Mouse (Mus musculus) monocyte, adult 2 months (primary cell): ENCODE measurements around the gene Zfp182.

Experiments used
- DNase-seq, 2 experiments: peaks; one replicate each; pipeline ENCODE4 v3.0.0; 2022; ENCODE audit warnings: low spot score in 2 of 2, low read depth in 1 of 2

Gene Zfp182

DNA sequence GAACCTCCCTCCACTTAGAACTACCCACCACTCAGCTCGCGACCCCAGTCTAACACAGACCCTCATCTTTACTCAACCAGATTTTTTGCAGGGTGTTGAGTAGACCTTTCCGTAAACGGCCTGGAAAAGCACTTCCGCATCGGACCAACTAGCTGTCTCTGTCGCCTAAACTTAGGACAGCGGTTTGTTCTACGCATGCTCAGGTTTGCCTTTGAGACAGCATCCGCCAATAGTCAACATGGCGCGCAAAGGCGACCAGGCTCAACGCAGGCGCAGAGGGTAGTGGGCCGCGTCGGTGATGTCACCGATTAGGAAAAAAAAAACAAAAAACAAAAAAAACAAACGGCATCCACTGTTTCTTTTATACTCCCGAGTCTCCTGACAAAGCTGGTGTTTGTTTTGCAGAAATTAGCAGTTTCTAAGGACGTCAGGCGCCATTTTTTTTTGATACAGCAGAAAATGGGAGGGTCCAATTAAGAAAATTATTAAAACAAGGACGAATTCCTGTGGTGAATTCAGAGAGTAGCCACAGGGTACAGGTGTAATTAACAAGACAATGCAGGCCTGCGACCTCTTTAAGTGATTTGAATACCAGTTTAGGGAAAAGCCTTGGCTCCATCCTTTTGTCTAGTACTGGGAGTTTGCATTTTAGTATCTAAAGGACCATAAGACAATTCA, at the start of gene Zfp182:
Zfp182 (minus strand) TSS at position 451 of the 678 bp plus-strand sequence.
- DNase-seq: peak; percentile 30 to 68

DNA sequence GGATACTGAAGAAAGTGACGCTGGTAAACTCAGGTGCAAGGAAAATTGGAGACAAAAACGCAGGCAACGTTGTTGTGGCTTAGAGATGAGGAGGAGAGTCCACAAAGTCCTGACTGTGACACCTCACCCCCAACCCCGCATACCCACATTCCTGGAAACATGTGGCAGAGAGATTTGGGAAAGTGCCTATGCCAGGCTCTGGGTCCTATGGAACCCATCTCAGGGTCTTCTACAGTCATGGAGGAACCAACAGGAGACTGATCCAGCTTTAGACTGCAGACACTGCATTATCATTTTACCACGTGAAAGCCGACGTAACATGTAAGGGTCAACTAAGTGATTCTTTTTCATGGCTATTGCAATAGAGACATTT, 27.7 kb upstream of the Zfp182 start:
- no peak for DNase-seq

DNA sequence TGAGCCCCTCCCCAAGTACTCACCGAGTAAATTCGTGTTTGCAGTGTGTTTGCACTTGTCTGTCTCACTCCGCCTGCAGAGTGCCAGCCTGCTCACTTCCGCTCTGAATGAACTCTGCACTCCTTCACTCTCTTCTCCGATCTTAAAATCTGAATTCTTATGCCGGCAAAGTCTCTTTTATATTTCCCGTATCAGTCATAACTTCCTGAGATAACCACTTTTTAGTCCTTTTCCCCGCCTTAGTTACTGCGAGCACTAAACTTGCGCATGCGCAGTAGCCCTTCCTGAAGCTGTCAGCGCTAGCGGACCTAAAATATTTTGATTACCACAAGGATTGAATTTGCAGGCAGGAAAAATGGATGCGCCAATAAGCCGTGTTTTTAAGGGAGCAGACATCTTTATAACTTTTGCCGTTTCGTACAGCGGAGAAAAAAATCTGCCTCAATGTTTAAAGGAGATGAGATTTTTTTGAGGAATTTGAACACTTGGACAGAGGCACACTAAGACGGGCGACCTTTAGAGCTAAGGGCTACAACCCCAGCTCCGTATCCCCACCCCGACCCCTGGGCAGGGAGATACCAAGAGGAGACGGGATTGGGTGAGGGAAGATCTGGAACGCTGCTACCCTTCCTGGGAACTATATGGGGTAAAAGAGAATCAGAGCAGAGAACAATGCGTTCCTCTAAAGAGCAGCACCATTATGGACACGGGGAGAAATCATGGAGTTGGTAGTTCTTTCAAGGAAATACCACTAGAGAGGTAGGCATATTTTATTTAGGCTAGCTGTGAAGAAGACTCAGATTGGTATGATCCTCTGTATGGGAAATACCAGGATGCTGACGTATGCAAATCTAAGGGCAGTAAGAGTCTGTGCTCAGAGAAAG, 27.1 kb upstream of the Zfp182 start, which contains the start of gene Zfp300:
Zfp300 (minus strand) TSS at position 545 of the 884 bp plus-strand sequence.
- DNase-seq: peak in 1 of 2 experiments; percentile 9

DNA sequence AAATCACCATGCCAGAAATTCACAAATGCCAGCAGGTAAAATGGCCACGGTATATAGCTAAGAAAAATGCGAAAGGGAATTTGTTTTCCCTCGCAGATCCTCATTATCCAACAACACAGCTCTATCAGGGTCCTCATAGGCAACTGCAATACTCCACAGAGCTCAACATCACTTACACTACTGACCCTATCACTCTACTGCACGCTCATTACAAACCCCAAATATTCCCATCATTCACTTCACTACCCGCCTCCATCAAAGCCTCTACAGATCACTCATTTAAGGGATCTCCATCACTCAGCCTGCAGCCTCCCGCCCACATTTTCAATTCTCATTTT, 26.5 kb upstream of the Zfp182 start:
- DNase-seq: no peak

DNA sequence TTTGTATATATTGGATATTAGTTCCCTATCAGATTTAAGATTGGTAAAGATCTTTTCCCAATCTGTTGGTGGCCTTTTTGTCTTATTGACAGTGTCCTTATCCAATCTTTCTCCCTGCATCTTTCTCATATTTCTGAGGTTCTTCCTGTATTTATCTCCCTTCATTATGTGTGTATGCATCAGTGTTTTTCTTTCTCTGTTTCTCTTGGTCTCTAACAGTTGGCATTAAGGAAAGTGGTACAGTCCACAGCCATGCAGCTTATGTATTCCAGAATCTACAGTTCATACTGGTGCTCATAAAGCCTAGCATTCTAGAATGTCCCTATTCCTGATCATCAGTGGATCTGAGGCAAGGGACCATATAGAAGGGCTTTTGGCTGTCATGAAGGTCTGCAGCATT, 6.0 kb upstream of the Zfp182 start, which contains the start of gene Spaca5:
Spaca5 (plus strand) TSS at position 301 of the 400 bp plus-strand sequence.
- DNase-seq: no peak

DNA sequence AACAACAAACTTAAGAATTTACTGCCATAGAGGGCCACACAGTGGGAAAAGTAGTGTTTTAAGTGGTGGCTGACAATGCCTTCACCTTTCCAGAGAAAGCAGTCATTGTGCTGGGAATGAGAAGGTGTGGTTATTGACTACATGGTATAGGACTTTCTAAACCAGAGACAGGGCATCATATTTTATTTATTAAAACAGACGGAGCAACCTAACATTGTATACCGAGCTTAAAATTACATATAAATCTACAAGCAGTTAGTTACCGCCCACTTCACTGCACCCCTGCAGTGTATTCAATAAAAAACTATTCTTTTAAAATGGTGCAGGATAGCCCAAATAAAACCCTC, 401 bp upstream of the Zfp182 start:
- DNase-seq: no peak

DNA sequence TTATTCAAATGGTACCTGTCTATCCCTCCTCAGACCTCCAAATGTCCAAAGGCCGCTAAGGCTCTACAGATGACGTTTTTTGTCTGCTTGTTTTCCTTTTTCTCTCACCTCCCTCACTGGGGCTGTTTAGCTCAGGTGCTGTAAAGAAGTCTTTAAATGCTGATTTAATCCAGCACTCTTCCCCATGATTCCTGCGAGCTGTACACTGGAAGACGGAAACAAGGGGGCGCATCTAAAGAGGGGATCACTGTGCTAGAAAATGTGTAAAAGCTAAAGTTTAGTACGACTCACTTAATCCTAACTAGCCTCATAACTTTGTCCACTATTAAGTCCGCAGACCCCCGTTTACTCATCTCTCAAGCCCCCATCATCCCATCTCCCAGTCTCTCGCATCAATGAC, 656 bp downstream of the Zfp182 start:
- no peak for DNase-seq

DNA sequence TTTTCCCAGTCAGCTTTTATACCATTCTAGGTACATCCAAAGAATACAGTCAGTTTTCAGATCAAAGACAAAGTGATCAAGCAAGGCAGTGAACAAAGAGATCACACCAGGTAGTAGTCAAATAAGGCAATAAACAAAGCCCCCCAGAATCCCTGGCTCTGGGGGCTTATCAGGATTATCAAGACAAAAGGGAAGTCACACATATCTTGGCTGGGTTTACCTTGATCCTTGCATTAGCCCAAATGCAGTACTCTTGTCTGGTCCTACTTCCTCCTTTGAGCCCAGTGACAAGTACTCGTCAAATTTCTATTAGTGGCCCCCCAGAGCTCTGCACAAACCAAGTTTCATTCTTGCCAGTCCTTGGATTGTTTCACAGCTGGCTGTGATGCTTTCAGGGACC, 81.2 kb downstream of the Zfp182 start:
- no peak for DNase-seq
